Mouse (Mus musculus) kidney, postnatal 14 days (tissue): ENCODE results near the gene Tuba4a.
"Not testable (repeated sequence)": the region's sequence is repeated elsewhere in the genome, so short reads cannot be mapped to it uniquely, and the experiment has no call there.

Experiments used
- DNase-seq: peaks from one replicate; pipeline ENCODE4 v3.0.0; 2022; ENCODE audit warnings: mixed read lengths

Gene Tuba4a

GRCm38 (mm10) chr1:75234606-75235005 is 14.9 kb upstream of the Tuba4a start:
- peak; percentile 79 for DNase-seq

GRCm38 (mm10) chr1:75232489-75232888 is 12.8 kb upstream of the Tuba4a start:
- not testable (repeated sequence) for DNase-seq

- DNase-seq, result no peak
Measured at GRCm38 (mm10) chr1:75231664-75232152, 12.0 kb upstream of the Tuba4a start, which contains the start of gene A630095N17Rik. TSS of gene A630095N17Rik (minus strand) at chr1:75232102.

GRCm38 (mm10) chr1:75231224-75231623 is 11.6 kb upstream of the Tuba4a start:
- no peak for DNase-seq

- DNase-seq, result no peak
Measured at GRCm38 (mm10) chr1:75230335-75230994, 10.8 kb upstream of the Tuba4a start.

- DNase-seq, result no peak
Measured at GRCm38 (mm10) chr1:75229158-75229557, 9.5 kb upstream of the Tuba4a start.

GRCm38 (mm10) chr1:75227653-75228052 is 8.0 kb upstream of the Tuba4a start:
- no peak for DNase-seq

GRCm38 (mm10) chr1:75226138-75226537 is 6.5 kb upstream of the Tuba4a start:
- DNase-seq, result no peak

GRCm38 (mm10) chr1:75225473-75225872 is 5.8 kb upstream of the Tuba4a start:
- no peak for DNase-seq

- no peak for DNase-seq
Measured at GRCm38 (mm10) chr1:75223532-75223931, 3.9 kb upstream of the Tuba4a start.

GRCm38 (mm10) chr1:75222926-75223325 is 3.3 kb upstream of the Tuba4a start:
- no peak for DNase-seq

GRCm38 (mm10) chr1:75221538-75221937 is 1.9 kb upstream of the Tuba4a start:
- DNase-seq, result no peak

- DNase-seq, result peak; percentile 95
Measured at GRCm38 (mm10) chr1:75219078-75219477, 587 bp downstream of the Tuba4a start.

GRCm38 (mm10) chr1:75218227-75219001 is 1.3 kb downstream of the Tuba4a start:
- peak; percentile 46 for DNase-seq

GRCm38 (mm10) chr1:75217893-75218226 is 1.8 kb downstream of the Tuba4a start:
- no peak for DNase-seq

- DNase-seq, result peak; percentile 29
Measured at GRCm38 (mm10) chr1:75216797-75217585, 2.7 kb downstream of the Tuba4a start.

- DNase-seq, result no peak
Measured at GRCm38 (mm10) chr1:75215785-75216184, 3.9 kb downstream of the Tuba4a start.

- DNase-seq, result peak; percentile 78
Measured at GRCm38 (mm10) chr1:75214886-75215285, 4.8 kb downstream of the Tuba4a start.

GRCm38 (mm10) chr1:75214442-75214841 is 5.2 kb downstream of the Tuba4a start:
- DNase-seq, result peak; percentile 92

GRCm38 (mm10) chr1:75213096-75213495 is 6.6 kb downstream of the Tuba4a start:
- no peak for DNase-seq

GRCm38 (mm10) chr1:75212542-75212941 is 7.1 kb downstream of the Tuba4a start:
- DNase-seq, result no peak

GRCm38 (mm10) chr1:75211141-75211708 is 8.4 kb downstream of the Tuba4a start:
- no peak for DNase-seq
